ENCODE assay signal across 11 mouse cellular contexts in the genomic region with DNA sequence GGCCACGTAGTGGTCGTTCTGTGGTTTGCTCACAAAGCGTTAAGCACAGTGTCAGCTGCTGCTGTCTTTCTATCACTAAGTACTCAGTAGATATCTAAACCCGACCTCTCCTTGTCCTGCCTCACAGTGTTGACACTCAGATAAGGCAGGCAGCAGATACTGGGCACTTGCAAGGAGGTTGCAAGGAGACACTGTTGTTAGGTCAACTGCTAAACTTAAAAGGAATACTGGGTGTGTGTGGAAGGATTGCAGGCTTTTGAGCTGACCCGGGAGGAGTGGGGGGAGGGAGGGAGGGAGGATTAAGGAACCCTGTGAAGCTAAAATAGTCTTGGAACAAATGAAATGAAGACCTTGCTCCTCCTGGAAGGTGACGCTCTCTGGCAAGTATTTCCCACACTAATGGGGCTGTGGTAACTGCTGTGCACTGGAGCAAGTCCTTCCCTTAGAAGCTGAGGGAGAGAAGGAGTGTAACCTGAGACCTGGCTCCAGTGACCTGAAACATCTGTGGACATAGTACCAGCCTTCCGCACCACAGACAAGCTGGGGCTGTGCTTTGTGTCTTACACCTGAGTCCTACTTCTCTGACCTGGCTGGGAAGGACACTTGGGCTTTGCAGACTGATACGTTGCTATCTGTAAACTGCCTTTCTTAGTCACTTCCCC. TPM values are rescaled to one million over a fixed set of nuclear protein-coding genes. Genes with fewer than 3 reads are reported as not detected.
DNase-seq lines count a peak whose midpoint lies in the region; ATAC-seq and TF ChIP-seq lines count a peak whose summit lies in the region.
"Had no signal": no experiment of that assay in that cellular context is flagged by ENCODE, and none has a peak within 500 bp of the region (broad histone marks: within the 10 kb centered on the region; RNA-seq: fewer than 3 reads in every experiment).

No protein-coding gene starts in this region.

- peak overlapping the region; percentile 88 for H3K27ac ChIP-seq in intestine, embryonic 14.5 days (ENCODE audit: low read depth)
- H3K27ac ChIP-seq in limb, embryonic 15.5 days: peak overlapping the region; percentile 33; the same call in 1 of the 2 replicates

- no peaks in the 10 kb centered on the region for H3K9me3 ChIP-seq in intestine, embryonic 14.5 days (ENCODE audit: control insufficient read depth, low read length)
- H3K9me3 ChIP-seq in limb, embryonic 15.5 days: no peaks in the 10 kb centered on the region

- in situ Hi-C loops in Patski (cut with MboI; ENCODE audit: low pct_unique_long_range_greater_than_20kb): no loop called here

- CTCF ChIA-PET in Patski (lab: Charles Lee): interaction anchor here (0.8 to 2.3 kb wide), 8 partner anchors 27 to 101 kb away, joined by 3 to 9 read pairs (median 3); no protein-coding TSS in a partner anchor

- peak; percentile 81 for ATAC-seq in Patski
- ATAC-seq in intestine, embryonic 14.5 days (replicated peaks; ENCODE audit: low FRiP score, low TSS enrichment, low read depth): peak; percentile 85
- ATAC-seq in limb, embryonic 15.5 days (ENCODE audit: insufficient number of reproducible peaks, low FRiP score, low TSS enrichment, low read depth): 0 out of 2 replicates have a peak, but pooled peaks have one; percentile 40
- no peak for ATAC-seq in megakaryocyte, adult 5-6 weeks (ENCODE audit: poor library complexity, severe bottlenecking)
- ATAC-seq: forebrain, embryonic 16.5 days had no signal

- H3K27me3 ChIP-seq in C2C12 (ENCODE audit: control insufficient read depth, insufficient read depth, insufficient read length) (no peaks in the 10 kb centered on the region), Patski (no peaks in the 10 kb centered on the region)
- no peaks in the 10 kb centered on the region for H3K27me3 ChIP-seq in intestine, embryonic 14.5 days (replicated peaks; ENCODE audit: control insufficient read depth, insufficient read depth, low read length)
- H3K27me3 ChIP-seq in limb, embryonic 15.5 days: no peaks in the 10 kb centered on the region

- no peak overlapping the region for H3K9ac ChIP-seq in intestine, embryonic 14.5 days (ENCODE audit: low read length)
- no peak overlapping the region for H3K9ac ChIP-seq in limb, embryonic 15.5 days

- H3K4me1 ChIP-seq in intestine, embryonic 14.5 days (replicated peaks; ENCODE audit: control insufficient read depth, insufficient read depth, low read length): peaks cover 26% of the 10 kb centered on the region
- H3K4me1 ChIP-seq in limb, embryonic 15.5 days: peaks cover 25% of the 10 kb centered on the region

- DNase-seq in Patski (ENCODE audit: low read depth, low spot score): peak; percentile 94
- DNase-seq in intestine, embryonic 14.5 days (ENCODE audit: low spot score): peak; percentile 62
- no peak for DNase-seq in urinary bladder, postnatal 36 days (ENCODE audit: low spot score in 2 of 2)
- no peak for DNase-seq in left cerebral cortex, adult 18-20 months (ENCODE audit: low spot score in 2 of 2)
- DNase-seq: adrenal gland, postnatal 10 days; lung, postnatal 36 days; right cerebral cortex, postnatal 14 days had no signal

- 20% methylated on average over 8 of the region's 8 CpGs for WGBS in intestine, embryonic 14.5 days
- 25% methylated on average over 8 of the region's 8 CpGs for WGBS in limb, embryonic 15.5 days

- no peak overlapping the region for H3K4me3 ChIP-seq in C2C12 (ENCODE audit: insufficient read depth, poor library complexity, severe bottlenecking)
- no peak overlapping the region for H3K4me3 ChIP-seq in intestine, embryonic 14.5 days (ENCODE audit: low read depth, low read length)
- no peak overlapping the region for H3K4me3 ChIP-seq in limb, embryonic 15.5 days

- no peaks in the 10 kb centered on the region for H3K79me2 ChIP-seq in C2C12 (ENCODE audit: control insufficient read depth, insufficient read depth)

- peak overlapping the region; percentile 12; the same call in 1 of the 2 replicates for H3K4me2 ChIP-seq in intestine, embryonic 14.5 days (ENCODE audit: low read length)
- H3K4me2 ChIP-seq in limb, embryonic 15.5 days: no peak overlapping the region

- H3K36me3 ChIP-seq in C2C12 (ENCODE audit: control insufficient read depth, insufficient read depth): no peaks in the 10 kb centered on the region
- no peaks in the 10 kb centered on the region for H3K36me3 ChIP-seq in intestine, embryonic 14.5 days (ENCODE audit: control insufficient read depth, insufficient read depth, low read length)
- no peaks in the 10 kb centered on the region for H3K36me3 ChIP-seq in limb, embryonic 15.5 days

- H3ac ChIP-seq in C2C12 (ENCODE audit: control insufficient read depth, insufficient read length, low read depth): no peak overlapping the region

- POLR2A ChIA-PET in Patski (lab: Charles Lee): interaction anchor here (0.6 to 5.4 kb wide), 6 partner anchors 28 to 63 kb away, joined by 3 to 42 read pairs (median 5); a partner anchor contains a TSS

- no peak for TF ChIP-seq CTCF in C2C12 (IDR thresholded peaks at IDR 0.05; ENCODE audit: control insufficient read depth, insufficient read depth, insufficient read length)
- no peak for TF ChIP-seq CTCF in Patski (IDR thresholded peaks at IDR 0.05)

- H3K79me3 ChIP-seq in C2C12 (ENCODE audit: low read depth): no peaks in the 10 kb centered on the region

TF ChIP-seq in C2C12, 6 proteins besides CTCF, POLR2A, EP300 and RAD21:
- TF ChIP-seq FOSL1 (IDR thresholded peaks at IDR 0.05; ENCODE audit: insufficient read depth, low read length, poor library complexity, severe bottlenecking) (no peak), MYOD1 (IDR thresholded peaks at IDR 0.05; ENCODE audit: control insufficient read depth, insufficient read length, low read depth) (peak; percentile 69)

RNA-seq across cellular contexts. Expression of a gene that starts 28.6 kb away (rescaled TPM):
- polyA plus RNA-seq in C2C12 (2012; fragmentation: generic; extraction: Trizol): 1,080 TPM
- polyA plus RNA-seq in Patski (2021): 2,726 TPM
- 1,186 and 1,326 TPM in 2 replicates for polyA plus RNA-seq in intestine, embryonic 14.5 days (2014; fragmentation: Nextera tagmentation; extraction: Ambion mirVana)
- polyA plus RNA-seq in limb, embryonic 15.5 days (2015; fragmentation: Nextera tagmentation; extraction: Ambion mirVana): 710 and 1,010 TPM in 2 replicates
- total RNA-seq in left cerebral cortex, adult 18-20 months (2021): 100 to 1,000 TPM; 234 to 249 TPM
- total RNA-seq in megakaryocyte, adult 5-6 weeks (2015): 27.3 and 27.9 TPM in 2 replicates
- total RNA-seq in megakaryocyte, adult 5-6 weeks (2017): 34.1 and 39.8 TPM in 2 replicates

Comparison
In these comparisons a context has a peak if more than half of its experiments do, and no peak if none do; other contexts are left out.
1. DNase-seq: peak in Patski (single experiment) and intestine, embryonic 14.5 days (single experiment); none in urinary bladder, postnatal 36 days (0 of 2) and left cerebral cortex, adult 18-20 months (0 of 2).